Mouse (Mus musculus): ENCODE data around the gene Stox1. TPM values are rescaled to one million over a fixed set of nuclear protein-coding genes. Genes with fewer than 3 reads are reported as not detected.
A peak's percentile ranks its signal among the peaks of the same experiment; 100 is the strongest.

Gene Stox1
- polyA plus RNA-seq, 1 experiment: 0.33 TPM

DNA sequence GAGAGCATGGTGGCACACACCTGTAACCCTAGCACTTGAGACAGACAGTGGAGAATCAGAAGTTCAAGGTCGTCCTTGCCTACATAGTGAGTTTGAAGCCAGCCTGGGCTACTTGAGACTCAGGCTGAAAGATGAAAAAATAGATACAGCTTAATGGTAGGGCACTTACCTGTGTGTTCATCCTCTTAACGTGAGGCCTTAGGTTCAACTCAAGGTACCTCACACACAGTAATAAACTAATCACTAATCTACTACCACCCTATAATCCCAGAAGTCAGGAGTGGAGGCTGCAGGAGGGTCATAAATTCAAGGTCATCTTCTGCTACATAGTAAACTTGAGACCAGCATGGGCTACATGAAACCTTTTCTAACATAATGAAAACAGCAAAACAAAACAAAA lies 57.5 kb downstream of the Stox1 start:
- no peak overlapping the region for H3K4me3 ChIP-seq (ENCODE audit: insufficient read depth, low read depth, low read length)
- H3K36me3 ChIP-seq (ENCODE audit: control insufficient read depth, insufficient read depth, low read length): no peaks in the 10 kb centered on the region
- DNase-seq: no peak

DNA sequence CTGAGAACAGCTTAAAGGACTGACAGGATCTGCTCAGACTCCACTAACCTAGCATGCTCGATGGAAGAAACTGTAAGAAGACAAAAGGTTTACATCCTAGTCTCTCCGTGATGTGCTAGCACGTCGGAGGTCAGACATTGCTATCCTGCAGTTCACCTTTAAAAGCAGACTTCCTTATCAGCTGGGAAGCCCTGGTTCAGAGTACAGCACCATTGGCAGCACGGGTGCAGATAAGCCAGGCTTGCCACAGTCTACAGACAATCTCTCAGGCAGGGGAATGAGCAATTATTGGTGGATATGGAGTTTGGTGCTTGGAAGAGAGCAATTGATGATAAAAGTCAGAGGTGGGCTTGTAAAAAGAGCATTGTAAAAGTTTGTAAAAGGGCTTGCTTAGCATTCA lies 57.9 kb downstream of the Stox1 start:
- Histone ChIP-seq H3K4me3 (ENCODE audit: insufficient read depth, low read depth, low read length) (no peak overlapping the region), H3K36me3 (ENCODE audit: control insufficient read depth, insufficient read depth, low read length) (no peaks in the 10 kb centered on the region), H3K4me1 (ENCODE audit: control insufficient read depth, insufficient read depth, low read length) (no peaks in the 10 kb centered on the region), H3K27ac (ENCODE audit: insufficient read depth, low read depth, low read length) (no peak overlapping the region), H3K27me3 (replicated peaks; ENCODE audit: control insufficient read depth, insufficient read depth, low read length) (no peaks in the 10 kb centered on the region)
- no peak for DNase-seq
- 88% methylated on average over 5 of the region's 5 CpGs for WGBS
- TF ChIP-seq CTCF (conservative IDR thresholded peaks at IDR 0.05; ENCODE audit: insufficient read depth, insufficient read length, low read depth, low read length) (no peak), POLR2A (IDR thresholded peaks at IDR 0.05; ENCODE audit: low read depth, low read length) (no peak)

More for the DNA sequence above, 57.5 kb downstream of the Stox1 start:
- TF ChIP-seq POLR2A (IDR thresholded peaks at IDR 0.05; ENCODE audit: low read depth, low read length) (no peak), CTCF (conservative IDR thresholded peaks at IDR 0.05; ENCODE audit: insufficient read depth, insufficient read length, low read depth, low read length) (no peak)
- H3K27me3 ChIP-seq (replicated peaks; ENCODE audit: control insufficient read depth, insufficient read depth, low read length): no peaks in the 10 kb centered on the region
- 80% methylated on average over 2 of the region's 2 CpGs for WGBS
- no peaks in the 10 kb centered on the region for H3K4me1 ChIP-seq (ENCODE audit: control insufficient read depth, insufficient read depth, low read length)
- H3K27ac ChIP-seq (ENCODE audit: insufficient read depth, low read depth, low read length): no peak overlapping the region

DNA sequence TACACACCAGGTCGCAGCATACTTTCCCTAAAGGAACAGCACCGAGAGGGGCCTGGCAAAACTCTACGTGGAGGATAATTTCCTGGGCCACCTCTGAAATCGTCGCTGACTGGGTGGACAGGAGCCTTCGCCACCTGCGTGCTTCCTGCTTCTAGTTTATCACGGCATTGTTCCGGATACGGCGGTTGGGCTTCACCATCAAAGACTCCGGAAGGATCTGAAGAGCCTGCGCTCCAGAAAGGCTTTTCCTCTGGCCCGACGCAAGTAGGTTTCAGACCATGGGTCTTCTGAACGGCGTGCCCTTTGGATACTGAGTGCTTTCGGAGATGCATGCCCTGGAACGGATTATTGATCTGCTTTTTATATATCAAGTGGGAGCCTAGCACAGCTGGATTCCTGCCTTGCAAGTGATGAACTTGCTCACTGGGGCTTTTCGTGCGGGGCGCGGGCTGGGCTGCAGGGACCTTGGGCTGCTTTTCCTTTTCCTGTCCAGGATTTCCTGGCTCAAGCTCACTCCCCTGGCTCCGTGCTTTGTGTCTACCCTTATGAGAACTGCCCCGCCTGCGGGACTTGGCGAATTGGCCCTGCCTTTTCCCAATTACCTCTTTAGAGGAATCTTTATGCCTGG lies 60.9 kb downstream of the Stox1 start:
- Histone ChIP-seq H3K36me3 (ENCODE audit: control insufficient read depth, insufficient read depth, low read length) (no peaks in the 10 kb centered on the region), H3K27ac (ENCODE audit: insufficient read depth, low read depth, low read length) (peak overlapping the region; percentile 95), H3K4me3 (ENCODE audit: insufficient read depth, low read depth, low read length) (peak overlapping the region; percentile 42), H3K4me1 (ENCODE audit: control insufficient read depth, insufficient read depth, low read length) (no peaks in the 10 kb centered on the region), H3K27me3 (replicated peaks; ENCODE audit: control insufficient read depth, insufficient read depth, low read length) (no peaks in the 10 kb centered on the region)
- TF ChIP-seq CTCF (conservative IDR thresholded peaks at IDR 0.05; ENCODE audit: insufficient read depth, insufficient read length, low read depth, low read length) (no peak), POLR2A (IDR thresholded peaks at IDR 0.05; ENCODE audit: low read depth, low read length) (no peak)
- DNase-seq: peak; percentile 78
- WGBS: 43% methylated on average over 27 of the region's 27 CpGs

DNA sequence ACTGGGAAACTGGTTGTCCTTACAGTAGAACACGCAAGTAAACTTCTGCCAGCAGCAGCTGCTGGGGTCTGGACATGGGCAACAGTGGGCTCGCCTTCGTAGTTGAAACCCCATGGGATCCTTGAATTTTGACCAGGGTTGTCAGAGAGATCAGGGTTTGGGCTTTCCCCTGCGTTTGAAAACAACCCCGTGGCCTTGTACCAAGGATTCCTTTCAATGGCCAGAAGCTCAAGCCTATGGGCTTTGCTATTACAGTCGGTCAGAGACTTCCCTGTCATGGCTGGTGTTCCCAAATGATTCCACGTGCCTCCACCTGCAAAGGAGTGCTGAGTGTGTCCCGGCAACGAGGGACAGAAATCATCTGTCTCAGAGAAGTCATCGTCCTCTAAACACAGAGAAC lies 61.8 kb downstream of the Stox1 start:
- TF ChIP-seq POLR2A (IDR thresholded peaks at IDR 0.05; ENCODE audit: low read depth, low read length): no peak
- no peak for TF ChIP-seq CTCF (conservative IDR thresholded peaks at IDR 0.05; ENCODE audit: insufficient read depth, insufficient read length, low read depth, low read length)
- Histone ChIP-seq H3K27me3 (replicated peaks; ENCODE audit: control insufficient read depth, insufficient read depth, low read length) (no peaks in the 10 kb centered on the region), H3K27ac (ENCODE audit: insufficient read depth, low read depth, low read length) (no peak overlapping the region), H3K4me1 (ENCODE audit: control insufficient read depth, insufficient read depth, low read length) (no peaks in the 10 kb centered on the region), H3K4me3 (ENCODE audit: insufficient read depth, low read depth, low read length) (no peak overlapping the region), H3K36me3 (ENCODE audit: control insufficient read depth, insufficient read depth, low read length) (no peaks in the 10 kb centered on the region)
- WGBS: 80% methylated on average over 10 of the region's 10 CpGs
- no peak for DNase-seq

DNA sequence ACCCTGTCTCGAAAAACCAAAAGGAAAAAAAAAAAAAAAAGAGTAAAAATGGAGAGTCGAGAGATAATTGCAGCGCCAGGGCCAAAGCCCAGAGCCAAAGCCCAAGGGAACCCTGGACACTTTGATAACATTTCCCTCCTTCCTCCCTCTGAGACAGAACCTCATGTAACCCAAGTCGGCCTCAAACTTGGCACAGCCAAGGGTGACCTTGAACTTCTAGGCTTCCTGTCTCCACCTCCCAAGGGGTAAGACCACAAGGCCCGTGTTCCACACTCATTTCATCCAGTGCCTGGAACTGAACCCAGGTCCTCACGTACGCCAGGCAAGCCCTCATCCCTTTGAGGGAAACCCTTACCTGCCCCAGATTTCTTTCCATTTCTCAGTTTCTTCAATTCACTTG lies 69.2 kb downstream of the Stox1 start:
- whole genome bisulfite sequencing: 72% methylated on average over 7 of the region's 7 CpGs
- Histone ChIP-seq H3K4me3 (ENCODE audit: insufficient read depth, low read depth, low read length) (no peak overlapping the region), H3K4me1 (ENCODE audit: control insufficient read depth, insufficient read depth, low read length) (peaks cover 2% of the 10 kb centered on the region; the same call in 1 of the 2 replicates), H3K27me3 (replicated peaks; ENCODE audit: control insufficient read depth, insufficient read depth, low read length) (no peaks in the 10 kb centered on the region), H3K27ac (ENCODE audit: insufficient read depth, low read depth, low read length) (no peak overlapping the region), H3K36me3 (ENCODE audit: control insufficient read depth, insufficient read depth, low read length) (no peaks in the 10 kb centered on the region)
- no peak for TF ChIP-seq POLR2A (IDR thresholded peaks at IDR 0.05; ENCODE audit: low read depth, low read length)
- TF ChIP-seq CTCF (conservative IDR thresholded peaks at IDR 0.05; ENCODE audit: insufficient read depth, insufficient read length, low read depth, low read length): no peak
- DNase-seq: no peak

DNA sequence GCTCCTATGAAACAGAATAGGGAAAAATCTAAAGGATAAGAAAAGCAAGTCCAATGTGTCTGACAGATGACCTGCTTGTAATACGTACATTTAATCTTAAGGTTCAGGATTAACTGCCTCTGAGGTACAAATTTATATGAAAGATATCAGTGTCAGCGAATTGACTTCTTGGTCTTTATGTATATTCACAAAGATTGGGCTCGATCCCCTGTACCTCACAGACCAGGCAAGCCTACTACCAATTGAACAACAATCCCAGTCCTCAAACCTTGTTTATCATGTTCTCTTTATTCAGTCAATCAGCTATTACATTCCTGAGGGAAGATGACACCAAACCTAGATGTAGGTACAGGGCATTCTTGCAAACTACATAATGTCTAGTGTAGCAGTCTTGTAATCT lies 74.0 kb downstream of the Stox1 start:
- peak overlapping the region; percentile 88 for H3K27ac ChIP-seq (ENCODE audit: insufficient read depth, low read depth, low read length)
- no peaks in the 10 kb centered on the region for H3K36me3 ChIP-seq (ENCODE audit: control insufficient read depth, insufficient read depth, low read length)
- 25% methylated on average over 3 of the region's 3 CpGs for WGBS
- no peaks in the 10 kb centered on the region for H3K27me3 ChIP-seq (replicated peaks; ENCODE audit: control insufficient read depth, insufficient read depth, low read length)
- H3K4me1 ChIP-seq (ENCODE audit: control insufficient read depth, insufficient read depth, low read length): peaks cover 6% of the 10 kb centered on the region; the same call in 1 of the 2 replicates
- TF ChIP-seq POLR2A (IDR thresholded peaks at IDR 0.05; ENCODE audit: low read depth, low read length): no peak
- no peak for TF ChIP-seq CTCF (conservative IDR thresholded peaks at IDR 0.05; ENCODE audit: insufficient read depth, insufficient read length, low read depth, low read length)
- peak overlapping the region; percentile 57 for H3K4me3 ChIP-seq (ENCODE audit: insufficient read depth, low read depth, low read length)
- no peak for DNase-seq

DNA sequence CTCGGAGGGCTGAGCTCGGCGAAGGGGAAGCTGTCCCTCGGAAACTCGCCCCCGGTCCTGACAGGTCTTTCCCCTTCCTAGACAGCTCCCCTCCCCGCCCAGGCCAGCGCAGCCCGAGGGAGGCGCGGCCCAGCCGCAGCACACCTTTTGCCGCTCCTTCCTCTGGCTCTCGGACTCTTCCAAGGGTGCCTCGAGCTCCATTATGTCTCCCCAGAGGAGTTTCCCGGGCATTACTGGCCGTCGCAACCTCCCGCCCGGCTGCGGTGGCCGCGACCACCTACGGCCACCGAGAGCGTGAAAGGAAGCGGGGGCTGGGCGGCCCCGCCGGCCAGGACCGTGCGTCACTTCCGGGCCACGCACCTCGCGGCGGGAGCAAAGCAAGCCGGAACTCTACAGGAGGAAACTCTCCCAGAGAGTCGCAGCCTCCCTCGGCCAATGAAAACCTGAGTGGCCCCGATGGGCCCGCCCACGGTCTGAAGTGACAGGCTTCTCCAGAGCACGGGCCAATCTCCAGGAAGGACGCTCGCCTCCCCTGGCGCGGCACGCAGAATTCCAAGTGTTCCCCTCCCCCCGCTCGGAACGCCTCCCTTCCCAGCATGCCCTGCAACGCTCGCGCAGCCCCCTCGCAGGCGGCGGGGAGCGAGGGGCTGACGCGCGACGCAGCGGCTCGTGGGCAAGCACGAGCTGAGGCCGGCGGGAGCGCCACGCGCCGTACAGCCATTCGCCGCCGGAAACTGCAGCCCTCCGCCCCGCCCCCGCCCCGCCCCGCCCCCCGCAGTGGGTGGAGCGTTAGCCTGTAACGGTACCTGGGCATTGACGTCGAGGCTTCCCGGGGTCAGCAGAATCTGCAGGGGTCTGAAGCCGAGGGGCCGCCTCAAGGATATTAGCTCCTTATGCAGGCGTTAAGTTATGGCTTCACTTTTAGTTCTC lies 74.8 kb downstream of the Stox1 start, which contains the start of gene Ddx50:
Gene Ddx50 (minus strand): TSS at position 338 of the 930 bp plus-strand sequence.
- no peaks in the 10 kb centered on the region for H3K27me3 ChIP-seq (replicated peaks; ENCODE audit: control insufficient read depth, insufficient read depth, low read length)
- peak within 1 kb of the TSS; percentile 94 for H3K4me3 ChIP-seq (ENCODE audit: insufficient read depth, low read depth, low read length)
- no peak for TF ChIP-seq CTCF (conservative IDR thresholded peaks at IDR 0.05; ENCODE audit: insufficient read depth, insufficient read length, low read depth, low read length)
- no peak for TF ChIP-seq POLR2A (IDR thresholded peaks at IDR 0.05; ENCODE audit: low read depth, low read length)
- peaks cover 6% of the 10 kb centered on the region; the same call in 1 of the 2 replicates for H3K4me1 ChIP-seq (ENCODE audit: control insufficient read depth, insufficient read depth, low read length)
- under 1% methylated on average over 89 of the region's 89 CpGs for WGBS
- H3K27ac ChIP-seq (ENCODE audit: insufficient read depth, low read depth, low read length): peak within 1 kb of the TSS; percentile 92
- no peaks in the 10 kb centered on the region for H3K36me3 ChIP-seq (ENCODE audit: control insufficient read depth, insufficient read depth, low read length)
- DNase-seq: peak; percentile 100

Measured in kidney, adult 2 months (tissue).